Mouse (Mus musculus) megakaryocyte, embryonic 14.5 days (primary cell): ENCODE results near the gene Zbtb38.

Source experiments
- FLI1 ChIP-seq: IDR thresholded peaks from 2 replicates; pipeline ENCODE4 v1.6.1; 2012; ENCODE audit warnings: low read length, inconsistent platforms, mixed read lengths
- GATA1 ChIP-seq: IDR thresholded peaks from 3 replicates; pipeline ENCODE4 v1.6.1; 2012; ENCODE audit warnings: mixed read lengths, low read length, inconsistent platforms, borderline replicate concordance

DNA sequence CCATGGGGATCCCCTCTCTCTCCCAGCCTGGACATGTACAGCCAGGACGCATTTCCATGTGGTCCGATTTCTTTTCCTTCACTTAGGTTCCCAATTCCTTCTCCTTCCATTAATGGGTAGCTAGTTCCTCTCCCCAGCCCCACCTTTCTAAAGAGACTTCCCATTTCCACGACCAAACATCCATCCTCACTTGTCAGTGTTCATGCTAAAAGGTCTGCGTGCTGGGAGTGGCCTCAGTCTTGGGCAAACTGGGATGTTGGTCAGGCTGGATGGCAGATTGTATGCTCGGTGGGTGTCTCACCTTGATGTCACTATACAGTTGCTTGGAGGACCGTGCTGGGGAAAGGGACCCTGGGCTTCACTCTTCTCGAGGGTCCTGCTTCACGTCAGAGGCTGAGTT is 78.3 kb downstream of the Zbtb38 start:
- TF ChIP-seq GATA1 (no peak), FLI1 (no peak)
